Mouse (Mus musculus): Measurements from ENCODE around the gene Tsfm. TPM values are rescaled to one million over a fixed set of nuclear protein-coding genes. Genes with fewer than 3 reads are reported as not detected.
"Not testable (repeated sequence)": the region's sequence is repeated elsewhere in the genome, so short reads cannot be mapped to it uniquely, and the experiment has no call there.

Tsfm gene
- polyA plus RNA-seq, 1 experiment from 2014 or later = 96.4 TPM

- Histone ChIP-seq H3K9ac (peak overlapping the region; percentile 66; the same call in 1 of the 2 replicates), H3K4me3 (replicated peaks) (peak overlapping the region; percentile 58), H3K36me3 (peaks cover 27% of the 10 kb centered on the region), H3K27ac (no peak overlapping the region), H3K27me3 (peaks cover 13% of the 10 kb centered on the region), H3K4me2 (peak overlapping the region; percentile 89), H3K9me3 (replicated peaks) (no peaks in the 10 kb centered on the region), H3K4me1 (peaks cover 25% of the 10 kb centered on the region)
- 76% methylated on average over 9 of the region's 9 CpGs for WGBS
- ATAC-seq (replicated peaks; ENCODE audit: low FRiP score) = no peak
Observed at GRCm38 (mm10) chr10:127071203-127071602, 40.6 kb upstream of the Tsfm start.

DNA sequence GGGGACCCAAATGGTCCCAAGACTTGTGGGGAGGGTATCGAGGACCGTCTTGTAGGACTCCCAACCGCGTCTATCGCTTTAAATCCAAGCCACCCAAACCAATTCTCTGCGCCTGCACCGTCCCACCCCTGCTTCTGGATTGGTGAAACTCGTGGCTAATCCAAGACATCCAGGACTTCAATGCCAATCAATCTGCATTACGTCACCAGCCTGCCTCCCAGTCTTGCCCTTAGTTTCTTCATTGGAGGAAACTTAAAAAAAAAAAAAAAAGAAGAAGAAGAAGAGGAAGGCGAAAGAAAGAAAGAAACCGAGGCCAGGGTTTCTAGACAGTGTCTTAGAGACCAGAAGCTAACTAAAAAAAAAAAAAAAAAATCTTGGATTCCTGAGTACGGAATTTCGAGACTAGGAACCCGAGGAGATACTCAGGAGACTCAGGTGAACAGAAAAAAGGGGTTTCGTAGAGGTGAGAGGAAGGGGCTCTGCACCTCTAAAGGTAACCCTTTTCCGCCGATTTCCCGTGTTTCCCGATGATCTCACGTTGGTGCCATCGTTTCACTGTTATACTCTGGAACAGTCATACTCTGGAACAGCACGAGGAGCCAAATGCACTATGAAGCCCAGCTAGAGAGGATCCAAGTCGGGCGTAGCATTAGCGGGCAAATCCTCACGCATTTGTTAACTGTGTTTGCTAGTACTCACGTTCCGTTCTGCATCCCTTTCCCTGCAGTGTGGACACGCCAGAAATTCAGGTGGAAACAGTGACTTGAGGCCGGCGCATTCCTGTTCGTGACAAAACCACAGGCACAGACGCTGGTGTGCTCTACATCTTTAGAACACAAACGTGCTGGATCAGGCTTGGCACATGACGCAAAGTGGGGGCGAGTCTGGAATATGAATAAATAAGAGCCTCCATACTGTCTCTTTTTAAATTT lies 39.8 kb upstream of the Tsfm start, which contains the start of gene Tspan31:
TSS of gene Tspan31 (minus strand) at position 75 of the 932 bp plus-strand sequence.
- Histone ChIP-seq H3K36me3 (peaks cover 34% of the 10 kb centered on the region), H3K9ac (peak within 1 kb of the TSS; percentile 66), H3K4me2 (peak within 1 kb of the TSS; percentile 89), H3K4me3 (replicated peaks) (peak within 1 kb of the TSS; percentile 58), H3K27me3 (peaks cover 6% of the 10 kb centered on the region; the same call in 1 of the 2 replicates), H3K27ac (peak within 1 kb of the TSS; percentile 92), H3K9me3 (replicated peaks) (no peaks in the 10 kb centered on the region), H3K4me1 (peaks cover 30% of the 10 kb centered on the region)
- peak; percentile 91 for ATAC-seq (replicated peaks; ENCODE audit: low FRiP score)
- 1% methylated on average over 36 of the region's 36 CpGs for WGBS

- Histone ChIP-seq H3K4me2 (peak overlapping the region; percentile 89), H3K4me1 (peaks cover 39% of the 10 kb centered on the region)
- ATAC-seq (replicated peaks; ENCODE audit: low FRiP score) = peak; percentile 59
Observed at GRCm38 (mm10) chr10:127069281-127070189, 38.9 kb upstream of the Tsfm start.

DNA sequence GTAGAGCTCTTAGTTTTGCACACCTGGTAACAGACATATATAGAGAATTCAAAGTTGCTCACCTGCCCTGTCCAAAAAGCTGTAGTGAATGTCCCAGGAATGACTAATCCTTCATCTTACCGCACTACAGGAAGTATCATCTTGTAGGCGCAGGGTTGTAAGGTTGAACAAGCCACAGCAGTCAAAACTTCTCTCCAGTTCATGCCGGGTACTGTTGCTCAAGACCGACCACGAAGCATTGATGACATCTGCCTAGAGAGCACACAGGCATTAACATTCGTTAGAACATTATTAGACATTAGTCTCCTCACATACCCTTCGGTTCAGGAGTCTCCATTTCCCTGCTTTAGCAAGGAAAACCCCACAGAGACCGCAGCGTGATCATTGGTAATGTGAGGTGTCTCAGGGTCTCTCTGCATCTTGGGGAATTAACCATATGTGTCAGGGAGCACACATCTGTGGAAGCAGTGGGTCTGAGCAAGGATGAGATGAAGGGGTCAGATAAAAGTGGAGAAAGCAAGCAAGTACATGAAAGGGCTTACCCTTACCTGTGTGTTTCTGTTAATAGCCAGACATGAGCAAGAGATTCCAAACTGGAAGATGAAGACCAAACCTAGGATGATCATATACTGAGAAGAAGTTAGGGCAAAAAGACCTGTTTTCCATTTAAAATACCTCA lies 37.9 kb upstream of the Tsfm start:
- no peaks in the 10 kb centered on the region for H3K27me3 ChIP-seq
- H3K9ac ChIP-seq = peak overlapping the region; percentile 63; the same call in 1 of the 2 replicates
- peaks cover 44% of the 10 kb centered on the region for H3K36me3 ChIP-seq
- H3K4me2 ChIP-seq = peak overlapping the region; percentile 89
- 73% methylated on average over 9 of the region's 9 CpGs for WGBS
- H3K4me1 ChIP-seq = peaks cover 41% of the 10 kb centered on the region
- peak overlapping the region; percentile 92 for H3K27ac ChIP-seq
- no peaks in the 10 kb centered on the region for H3K9me3 ChIP-seq (replicated peaks)
- H3K4me3 ChIP-seq (replicated peaks) = peak overlapping the region; percentile 58
- no peak for ATAC-seq (replicated peaks; ENCODE audit: low FRiP score)

More at GRCm38 (mm10) chr10:127069281-127070189, 38.9 kb upstream of the Tsfm start:
- Histone ChIP-seq H3K9me3 (replicated peaks) (no peaks in the 10 kb centered on the region), H3K36me3 (peaks cover 44% of the 10 kb centered on the region), H3K27me3 (no peaks in the 10 kb centered on the region; the same call in 1 of the 2 replicates), H3K4me3 (replicated peaks) (peak overlapping the region; percentile 58), H3K9ac (peak overlapping the region; percentile 63), H3K27ac (peak overlapping the region; percentile 92)
- 5% methylated on average over 30 of the region's 30 CpGs for WGBS

GRCm38 (mm10) chr10:127066519-127067018 lies 35.9 kb upstream of the Tsfm start:
- no peaks in the 10 kb centered on the region for H3K9me3 ChIP-seq (replicated peaks)
- H3K4me1 ChIP-seq = peaks cover 47% of the 10 kb centered on the region
- no peak for ATAC-seq (replicated peaks; ENCODE audit: low FRiP score)
- H3K4me2 ChIP-seq = no peak overlapping the region
- WGBS = 89% methylated on average over 14 of the region's 14 CpGs
- H3K4me3 ChIP-seq (replicated peaks) = no peak overlapping the region
- peaks cover 5% of the 10 kb centered on the region for H3K27me3 ChIP-seq
- no peak overlapping the region for H3K9ac ChIP-seq
- H3K27ac ChIP-seq = no peak overlapping the region
- H3K36me3 ChIP-seq = peaks cover 44% of the 10 kb centered on the region

DNA sequence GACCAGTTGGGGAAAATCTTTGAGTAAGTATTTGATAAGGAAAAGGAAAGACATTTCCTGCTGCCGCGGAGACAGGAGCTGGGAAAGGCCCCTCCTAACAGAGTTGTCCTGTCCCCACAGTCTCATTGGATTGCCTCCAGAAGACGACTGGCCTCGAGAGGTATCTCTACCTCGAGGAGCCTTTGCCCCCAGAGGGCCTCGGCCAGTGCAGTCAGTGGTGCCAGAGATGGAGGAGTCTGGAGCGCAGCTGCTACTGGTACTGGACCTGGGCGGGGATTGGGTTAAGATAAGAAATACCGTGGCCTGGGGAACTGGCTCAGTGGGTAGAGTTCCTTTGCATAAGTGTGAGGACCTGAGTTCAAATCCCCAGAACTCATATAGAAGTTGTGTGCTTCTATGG lies 35.3 kb upstream of the Tsfm start:
- H3K27ac ChIP-seq = no peak overlapping the region
- no peaks in the 10 kb centered on the region for H3K9me3 ChIP-seq (replicated peaks)
- peaks cover 44% of the 10 kb centered on the region for H3K36me3 ChIP-seq
- peaks cover 46% of the 10 kb centered on the region for H3K4me1 ChIP-seq
- H3K27me3 ChIP-seq = peaks cover 11% of the 10 kb centered on the region
- no peak overlapping the region for H3K4me3 ChIP-seq (replicated peaks)
- ATAC-seq (replicated peaks; ENCODE audit: low FRiP score) = no peak
- H3K4me2 ChIP-seq = no peak overlapping the region
- H3K9ac ChIP-seq = no peak overlapping the region
- WGBS = 82% methylated on average over 9 of the region's 9 CpGs

- H3K9ac ChIP-seq = peak overlapping the region; percentile 96
- peaks cover 23% of the 10 kb centered on the region for H3K27me3 ChIP-seq
- peaks cover 53% of the 10 kb centered on the region for H3K4me1 ChIP-seq
- peaks cover 44% of the 10 kb centered on the region for H3K36me3 ChIP-seq
- no peak for ATAC-seq (replicated peaks; ENCODE audit: low FRiP score)
- peak overlapping the region; percentile 89 for H3K4me3 ChIP-seq (replicated peaks)
- WGBS = 11% methylated on average over 37 of the region's 37 CpGs
- H3K27ac ChIP-seq = peak overlapping the region; percentile 88
- no peaks in the 10 kb centered on the region for H3K9me3 ChIP-seq (replicated peaks)
- peak overlapping the region; percentile 77 for H3K4me2 ChIP-seq
Observed at GRCm38 (mm10) chr10:127063913-127064870, 33.6 kb upstream of the Tsfm start.

DNA sequence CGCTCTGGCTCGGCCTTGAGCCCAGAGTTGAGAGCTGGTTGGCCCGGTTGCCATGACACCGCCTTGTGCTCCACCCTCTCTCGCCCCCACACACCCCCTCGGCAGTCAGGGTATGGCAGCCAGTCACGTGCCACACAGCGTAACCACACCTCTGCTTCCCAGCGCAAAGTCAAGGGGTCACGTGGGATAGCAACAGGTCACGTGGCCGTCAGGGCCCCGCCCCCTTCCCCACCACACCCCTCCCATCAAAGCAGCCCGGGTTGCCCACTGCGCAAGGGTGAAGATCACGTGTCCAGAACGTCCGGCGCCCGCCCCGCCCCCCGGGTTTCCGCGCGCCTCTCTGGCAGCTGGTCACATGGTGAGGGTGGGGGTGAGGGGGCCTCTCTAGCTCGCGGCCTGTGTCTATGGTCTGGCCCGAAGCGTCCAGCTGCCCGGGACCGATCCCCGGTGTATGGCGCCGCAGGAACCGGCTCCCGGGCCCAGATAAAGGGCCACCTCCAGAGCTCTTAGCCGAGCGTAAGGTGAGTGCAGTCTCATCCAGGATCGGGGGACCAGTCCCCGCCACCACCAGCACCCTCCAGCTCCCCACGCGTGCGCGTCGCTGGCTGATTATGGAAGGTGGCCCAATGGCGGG lies 32.7 kb upstream of the Tsfm start, which contains the start of gene Cdk4:
TSS of gene Cdk4 (plus strand) at position 296 of the 634 bp plus-strand sequence.
- peaks cover 26% of the 10 kb centered on the region for H3K27me3 ChIP-seq
- peaks cover 39% of the 10 kb centered on the region for H3K36me3 ChIP-seq
- WGBS = under 1% methylated on average over 46 of the region's 46 CpGs
- ATAC-seq (replicated peaks; ENCODE audit: low FRiP score) = peak; percentile 92
- H3K4me2 ChIP-seq = peak within 1 kb of the TSS; percentile 77
- peak within 1 kb of the TSS; percentile 96 for H3K9ac ChIP-seq
- peak within 1 kb of the TSS; percentile 88 for H3K27ac ChIP-seq
- H3K9me3 ChIP-seq (replicated peaks) = no peaks in the 10 kb centered on the region
- H3K4me3 ChIP-seq (replicated peaks) = peak within 1 kb of the TSS; percentile 89
- peaks cover 53% of the 10 kb centered on the region for H3K4me1 ChIP-seq

- H3K4me3 ChIP-seq (replicated peaks) = no peak overlapping the region
- WGBS = 76% methylated on average over 5 of the region's 5 CpGs
- no peak overlapping the region for H3K4me2 ChIP-seq
- ATAC-seq (replicated peaks; ENCODE audit: low FRiP score) = no peak
- no peaks in the 10 kb centered on the region for H3K9me3 ChIP-seq (replicated peaks)
- peaks cover 33% of the 10 kb centered on the region for H3K36me3 ChIP-seq
- H3K27ac ChIP-seq = 0 out of 2 replicates have a peak overlapping the region, but pooled peaks have one; percentile 23
- no peak overlapping the region for H3K9ac ChIP-seq
- peaks cover 52% of the 10 kb centered on the region for H3K4me1 ChIP-seq
- peaks cover 27% of the 10 kb centered on the region for H3K27me3 ChIP-seq
Observed at GRCm38 (mm10) chr10:127062503-127062902, 31.9 kb upstream of the Tsfm start.

- not testable (repeated sequence) for ATAC-seq (replicated peaks; ENCODE audit: low FRiP score); H3K27ac ChIP-seq
- WGBS = 88% methylated on average over 4 of the region's 4 CpGs
Observed at GRCm38 (mm10) chr10:127062101-127062500, 31.5 kb upstream of the Tsfm start.

More at GRCm38 (mm10) chr10:127062101-127062500, 31.5 kb upstream of the Tsfm start:
- H3K4me3 ChIP-seq (replicated peaks); H3K9ac ChIP-seq; H3K4me2 ChIP-seq; H3K9me3 ChIP-seq (replicated peaks): not testable (repeated sequence)
- Histone ChIP-seq H3K4me1 (peaks cover 52% of the 10 kb centered on the region), H3K36me3 (peaks cover 33% of the 10 kb centered on the region), H3K27me3 (peaks cover 27% of the 10 kb centered on the region)
